Mouse (Mus musculus) E14TG2a.4 (cell line): ENCODE results near the gene Clstn3.

Source experiments
- CTCF ChIP-seq: conservative IDR thresholded peaks from 2 replicates; pipeline ENCODE4 v1.5.1; 2014; ENCODE audit warnings: low read length
- NANOG ChIP-seq: IDR thresholded peaks from 2 replicates; pipeline ENCODE4 v1.6.1; 2014; ENCODE audit warnings: borderline replicate concordance, low read length, mixed read lengths

GRCm38 (mm10) chr6:124446024-124446423, 18.6 kb downstream of the Clstn3 start:
- no peak for TF ChIP-seq CTCF
- no peak for TF ChIP-seq NANOG
